Mouse (Mus musculus): Measurements from ENCODE around the gene Atp2c2.
A peak's percentile ranks its signal among the peaks of the same experiment; 100 is the strongest.

The Atp2c2 gene

GRCm38 (mm10) chr8:119699549-119700134 is at the start of gene Atp2c2:
TSS of gene Atp2c2 (plus strand) at chr8:119700009.
- DNase-seq (ENCODE audit: extremely low spot score, low spot score), result no peak

GRCm38 (mm10) chr8:119651324-119651723 is 48.5 kb upstream of the Atp2c2 start:
- no peak for DNase-seq (ENCODE audit: extremely low spot score, low spot score)

DNA sequence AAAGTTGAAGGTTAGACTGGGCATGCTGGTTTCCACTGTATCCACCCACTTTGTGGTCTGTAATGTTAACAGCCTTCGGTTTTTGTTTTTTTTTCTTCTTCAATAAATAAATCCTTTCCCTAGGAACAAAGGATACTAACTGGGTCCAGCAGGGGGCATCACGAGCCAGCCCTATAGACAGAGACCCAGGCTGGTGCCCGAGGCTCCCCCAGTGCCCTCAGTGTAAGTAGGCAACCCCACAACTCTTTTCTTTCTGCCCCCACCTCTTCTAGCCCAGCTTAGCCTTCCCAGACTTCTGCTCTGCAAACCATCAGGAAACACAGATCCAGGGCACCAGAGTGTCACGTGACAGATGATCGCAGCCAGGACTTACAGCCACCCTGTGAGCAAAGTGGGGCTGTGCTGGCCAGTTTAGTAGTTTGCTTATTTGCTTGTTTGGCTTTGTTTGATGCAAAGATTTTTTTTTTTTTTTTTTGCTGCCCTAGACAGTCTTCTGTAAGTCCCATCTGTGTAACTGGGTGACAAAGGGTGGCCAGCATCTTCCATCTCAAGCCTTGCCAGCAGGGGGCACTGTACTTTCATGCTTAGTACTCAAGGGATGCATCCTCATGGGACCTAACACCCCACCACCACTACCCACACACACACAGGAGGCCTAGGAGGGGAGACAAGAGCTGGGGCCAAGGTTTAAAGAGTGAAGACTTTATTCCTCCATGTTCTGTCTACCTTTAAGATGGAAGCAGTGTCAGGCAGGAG is 42.9 kb upstream of the Atp2c2 start:
- no peak for DNase-seq (ENCODE audit: extremely low spot score, low spot score)

GRCm38 (mm10) chr8:119661081-119661480 is 38.7 kb upstream of the Atp2c2 start:
- peak; percentile 75 for DNase-seq (ENCODE audit: extremely low spot score, low spot score)

GRCm38 (mm10) chr8:119661892-119662291 is 37.9 kb upstream of the Atp2c2 start:
- no peak for DNase-seq (ENCODE audit: extremely low spot score, low spot score)

- DNase-seq (ENCODE audit: extremely low spot score, low spot score), result no peak
Measured at GRCm38 (mm10) chr8:119663440-119663839, 36.4 kb upstream of the Atp2c2 start.

DNA sequence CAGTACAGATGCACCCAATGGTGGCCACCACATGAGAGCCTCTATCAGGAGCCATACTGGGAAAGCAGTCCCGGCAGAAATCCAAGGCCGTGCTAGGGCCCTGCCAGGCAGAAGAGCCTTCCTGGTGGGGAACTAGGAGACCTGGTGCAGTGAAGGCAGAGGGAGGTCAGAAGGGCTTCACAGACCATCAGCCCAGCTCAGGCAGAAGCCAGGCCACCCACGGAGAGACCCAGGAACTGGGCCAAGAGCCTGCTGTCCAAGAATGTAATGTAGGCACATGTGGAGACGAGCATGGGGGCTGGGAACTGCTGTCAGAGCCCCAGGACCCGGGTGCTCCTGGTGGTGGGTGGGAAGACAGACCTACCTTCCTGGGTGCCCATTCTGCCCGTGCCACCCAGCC is 34.5 kb upstream of the Atp2c2 start:
- no peak for DNase-seq (ENCODE audit: extremely low spot score, low spot score)

DNA sequence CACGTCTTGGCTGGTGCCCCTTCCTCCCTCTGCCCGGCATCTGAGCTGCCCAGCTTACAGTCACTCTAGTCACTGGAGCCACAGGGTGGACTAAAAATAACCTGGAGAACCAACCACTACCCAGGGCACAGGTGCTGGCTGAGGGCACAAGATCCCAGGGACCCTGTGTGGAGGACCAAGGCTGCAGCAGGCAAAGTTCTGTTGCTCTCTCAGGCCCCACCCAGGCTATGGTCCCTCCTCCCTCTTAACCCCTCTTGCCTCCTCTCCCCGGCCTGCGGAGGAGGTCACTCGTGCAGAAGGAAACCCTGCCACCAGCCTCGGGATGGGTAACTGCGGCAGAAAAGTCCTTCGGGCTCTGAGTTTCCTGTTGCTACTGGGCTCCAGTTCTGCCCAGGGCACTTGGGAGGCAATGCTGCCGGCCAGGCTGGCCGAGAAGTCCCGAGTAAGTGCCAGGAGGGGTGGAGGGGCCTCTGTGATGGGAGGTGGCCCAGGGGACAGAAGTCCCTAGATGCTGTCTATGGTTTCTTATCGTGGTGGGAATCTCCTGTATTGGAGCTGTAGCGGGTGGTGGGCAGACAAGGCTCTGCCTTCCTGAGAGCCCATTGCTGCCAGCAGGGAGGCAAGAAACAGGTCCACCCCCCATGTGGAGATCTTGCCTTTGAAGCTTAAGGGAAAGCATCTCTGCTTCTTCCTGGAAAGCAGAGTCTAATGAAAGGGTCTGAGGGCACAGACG is 33.4 kb upstream of the Atp2c2 start, which contains the start of gene Wfdc1:
TSS of gene Wfdc1 (plus strand) at position 147 of the 733 bp plus-strand sequence.
- DNase-seq (ENCODE audit: extremely low spot score, low spot score), result no peak

GRCm38 (mm10) chr8:119668447-119668846 is 31.4 kb upstream of the Atp2c2 start:
- no peak for DNase-seq (ENCODE audit: extremely low spot score, low spot score)

DNA sequence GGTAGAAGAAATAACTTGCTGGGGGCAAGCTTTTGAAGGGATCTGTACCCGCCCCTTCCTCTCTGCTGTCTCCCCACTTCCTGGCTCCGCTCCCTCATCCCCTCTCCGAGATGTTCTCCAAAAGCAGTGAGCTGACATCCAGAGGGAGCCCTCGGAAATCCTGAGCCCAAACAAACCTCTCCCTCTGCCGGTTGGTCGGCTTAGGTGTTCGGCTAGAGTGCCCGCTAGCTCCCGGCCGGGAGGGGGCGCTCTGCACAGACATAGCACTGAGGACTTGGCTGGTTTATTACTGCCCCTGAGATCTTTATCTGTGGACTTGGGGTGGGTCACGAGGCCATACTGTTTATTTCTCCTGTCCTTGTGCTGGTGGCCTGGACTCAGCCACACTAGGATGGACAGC is 30.5 kb upstream of the Atp2c2 start:
- no peak for DNase-seq (ENCODE audit: extremely low spot score, low spot score)

DNA sequence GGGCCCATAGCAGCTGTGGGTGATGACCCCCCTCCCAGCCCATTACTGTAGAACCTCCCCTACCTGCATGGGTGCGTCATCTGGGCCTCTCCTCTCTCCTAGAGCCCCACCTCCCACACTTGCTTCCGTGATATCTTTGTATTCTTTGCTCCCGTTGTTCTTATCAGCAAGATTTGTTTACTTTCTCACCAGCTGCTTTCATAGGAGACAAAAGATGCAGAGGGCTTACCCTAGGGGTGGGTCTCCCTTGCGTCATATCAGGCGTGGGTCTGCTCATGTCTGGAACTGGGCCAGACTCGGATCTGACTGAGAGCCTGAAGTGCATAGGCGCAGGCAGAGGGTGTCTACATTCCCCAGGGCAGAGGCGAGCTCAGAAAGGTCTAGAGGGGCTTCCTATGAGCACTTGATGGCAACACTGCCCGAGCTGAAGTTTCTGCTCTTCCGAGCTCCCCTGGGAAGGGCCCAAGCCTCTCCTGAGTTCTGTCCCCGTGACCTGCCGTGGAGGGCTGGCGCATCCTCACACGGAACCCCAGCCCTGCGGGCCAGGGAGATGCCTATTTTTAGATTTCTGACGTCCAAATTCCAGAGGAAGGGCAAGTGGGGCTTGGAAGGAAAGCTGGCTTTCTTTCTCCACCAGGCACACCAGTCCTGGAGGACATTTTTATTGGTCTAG is 29.3 kb upstream of the Atp2c2 start:
- DNase-seq (ENCODE audit: extremely low spot score, low spot score), result no peak

GRCm38 (mm10) chr8:119673976-119674555 is 25.7 kb upstream of the Atp2c2 start:
- DNase-seq (ENCODE audit: extremely low spot score, low spot score), result no peak

DNA sequence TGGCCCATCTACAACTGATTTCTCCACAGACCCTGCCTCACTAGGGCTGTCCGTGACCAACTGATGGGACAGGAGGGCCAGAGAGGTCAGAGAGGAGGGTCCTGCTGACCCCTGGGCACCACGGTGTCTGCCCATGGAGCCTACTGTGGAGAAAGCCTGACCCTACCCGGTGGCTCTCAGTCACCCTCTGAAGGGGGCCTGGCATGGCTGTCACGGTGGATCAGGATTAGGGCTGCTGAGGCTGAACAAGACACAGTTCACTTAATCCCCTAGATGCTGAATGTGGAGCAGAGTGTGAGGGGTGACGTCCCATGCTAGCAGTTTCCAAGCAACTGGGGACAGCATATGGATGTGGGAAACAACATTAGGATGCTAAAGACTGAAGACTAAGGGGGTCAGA is 24.4 kb upstream of the Atp2c2 start:
- no peak for DNase-seq (ENCODE audit: extremely low spot score, low spot score)

DNA sequence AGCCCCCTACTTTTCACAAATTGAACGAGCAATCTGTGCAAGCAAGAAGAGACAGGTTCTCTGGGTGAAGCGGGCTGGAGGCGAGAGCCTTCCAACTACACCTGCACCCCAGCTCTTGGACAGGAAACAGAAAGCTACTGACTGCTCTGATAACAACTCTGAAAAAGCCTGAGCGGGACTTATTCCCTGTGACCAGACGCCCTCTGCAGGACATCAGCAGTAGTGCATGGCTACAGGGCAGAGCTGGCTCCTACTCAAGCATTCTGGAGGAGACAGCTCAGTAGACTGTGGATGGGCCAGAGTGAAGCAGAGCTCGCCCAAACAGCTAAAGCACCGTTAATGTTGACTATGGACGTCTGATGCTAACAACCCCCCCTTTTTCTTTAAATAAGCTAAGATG is 23.4 kb upstream of the Atp2c2 start:
- DNase-seq (ENCODE audit: extremely low spot score, low spot score), result peak; percentile 88

DNA sequence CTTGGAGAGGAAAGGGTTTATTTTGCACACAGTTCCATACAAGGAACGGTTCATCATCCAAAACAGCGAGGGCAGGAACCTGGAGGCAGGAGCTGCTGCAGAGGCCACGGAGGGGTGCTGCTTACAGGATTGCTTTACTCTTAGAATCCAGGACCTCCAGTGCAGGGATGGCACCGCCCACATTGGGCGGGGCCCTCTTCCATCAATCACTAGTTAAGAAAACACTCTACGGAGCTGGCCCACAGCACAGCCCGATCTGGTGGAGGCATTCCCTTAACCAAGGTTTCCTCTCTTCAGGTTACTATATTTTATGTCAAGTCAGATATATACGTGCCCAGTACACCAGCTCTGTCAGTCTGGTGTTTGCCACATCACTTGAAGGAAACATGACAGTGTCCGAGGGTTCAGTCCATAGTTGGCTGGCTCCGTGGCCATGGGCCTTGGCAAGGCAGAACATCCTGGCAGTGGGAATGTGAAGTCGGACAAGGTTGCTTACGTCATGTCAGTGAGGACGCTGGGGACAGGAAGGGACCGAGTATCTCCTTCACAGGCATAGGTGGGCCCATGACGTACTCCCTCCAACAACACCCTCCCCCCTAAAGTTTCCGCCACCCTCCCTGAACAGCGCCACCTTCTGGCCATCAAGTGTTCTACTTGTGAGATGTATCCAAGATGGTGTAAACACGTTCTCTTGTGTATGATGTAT is 21.5 kb upstream of the Atp2c2 start:
- DNase-seq (ENCODE audit: extremely low spot score, low spot score), result peak; percentile 63

DNA sequence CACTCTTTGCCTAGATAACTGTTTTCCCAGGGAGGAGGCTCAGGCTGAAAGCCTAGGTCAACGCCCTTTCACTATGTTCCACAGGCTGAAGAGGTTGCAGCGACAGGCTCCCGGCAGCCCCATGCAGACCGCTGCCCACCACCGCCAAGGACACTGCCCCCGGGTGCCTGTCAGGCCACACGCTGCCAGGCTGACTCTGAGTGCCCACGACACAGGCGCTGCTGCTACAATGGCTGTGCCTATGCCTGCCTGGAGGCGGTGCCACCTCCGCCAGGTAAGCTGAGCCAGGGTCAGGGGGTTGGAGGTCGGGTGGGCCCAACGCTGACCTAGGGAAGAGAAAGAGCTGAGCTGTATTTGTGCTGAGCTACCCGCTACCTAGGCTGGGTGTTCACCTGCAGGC is 20.6 kb upstream of the Atp2c2 start:
- DNase-seq (ENCODE audit: extremely low spot score, low spot score), result no peak

DNA sequence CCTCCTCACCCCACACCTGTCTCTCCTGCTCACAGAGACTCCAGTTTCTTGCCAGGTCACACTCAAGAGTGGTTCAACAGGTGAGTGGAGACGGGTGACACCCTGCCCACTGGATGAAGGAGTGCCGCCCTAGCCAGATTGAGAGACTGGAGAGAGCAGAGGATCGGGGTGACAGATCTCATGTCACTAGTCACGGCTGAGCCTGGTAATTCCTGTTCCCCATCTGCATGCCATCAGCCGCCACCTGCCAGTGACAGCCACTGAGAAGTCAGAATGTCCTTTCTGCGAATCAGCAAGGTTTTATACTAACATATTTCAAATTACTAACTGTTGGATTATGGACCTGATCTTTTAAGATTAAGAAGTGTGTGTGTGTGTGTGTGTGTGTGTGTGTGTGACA is 9.2 kb upstream of the Atp2c2 start:
- no peak for DNase-seq (ENCODE audit: extremely low spot score, low spot score)

GRCm38 (mm10) chr8:119691989-119692388 is 7.8 kb upstream of the Atp2c2 start:
- DNase-seq (ENCODE audit: extremely low spot score, low spot score), result no peak

GRCm38 (mm10) chr8:119694696-119695095 is 5.1 kb upstream of the Atp2c2 start:
- no peak for DNase-seq (ENCODE audit: extremely low spot score, low spot score)

- no peak for DNase-seq (ENCODE audit: extremely low spot score, low spot score)
Measured at GRCm38 (mm10) chr8:119697163-119697562, 2.6 kb upstream of the Atp2c2 start.

- peak; percentile 53 for DNase-seq (ENCODE audit: extremely low spot score, low spot score)
Measured at GRCm38 (mm10) chr8:119698960-119699359, 849 bp upstream of the Atp2c2 start.

All from neural tube, embryonic 10.5 days (tissue).